Mouse (Mus musculus): ENCODE data around the gene Arhgef18.

DNA sequence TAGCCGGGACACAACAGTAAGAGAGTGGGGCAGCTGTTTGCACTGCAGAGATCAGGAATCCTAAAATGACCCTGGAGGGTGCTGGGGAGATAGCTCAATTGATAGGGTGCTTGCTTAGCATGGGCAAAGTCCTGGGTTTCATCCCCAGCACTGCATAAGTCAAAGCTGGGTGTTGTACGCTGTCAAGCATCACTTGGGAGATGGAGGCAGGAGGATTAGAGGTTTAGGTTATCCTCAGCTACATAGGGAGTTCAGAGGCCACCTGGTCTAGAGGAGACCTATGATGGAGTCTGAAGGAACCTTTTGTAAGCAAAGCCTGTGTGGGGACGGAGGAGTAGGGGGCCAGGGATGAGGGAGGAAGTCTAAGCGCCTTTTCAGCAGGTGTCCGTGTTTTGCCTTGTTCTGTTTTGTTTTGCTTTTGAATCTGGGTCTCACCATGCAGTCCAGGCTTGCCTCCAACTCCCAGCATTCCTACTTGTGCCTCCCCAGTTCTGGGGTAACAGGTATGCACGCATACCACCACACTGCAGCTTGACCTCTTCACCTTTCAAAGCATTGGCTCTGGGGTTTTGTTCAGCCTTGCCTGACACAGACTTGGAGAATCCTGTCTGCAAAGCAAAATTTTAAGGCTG lies 38.9 kb upstream of the Arhgef18 start:
- TF ChIP-seq EP300 (optimal IDR thresholded peaks at IDR 0.05) (no peak), CTCF (IDR thresholded peaks at IDR 0.05; ENCODE audit: low read depth) (no peak)
